Mouse (Mus musculus): ENCODE results near the gene Strn4. TPM values are rescaled to one million over a fixed set of nuclear protein-coding genes. Genes with fewer than 3 reads are reported as not detected.

The Strn4 gene
- polyA plus RNA-seq, 1 experiment from 2014 or later: 68.5 TPM

DNA sequence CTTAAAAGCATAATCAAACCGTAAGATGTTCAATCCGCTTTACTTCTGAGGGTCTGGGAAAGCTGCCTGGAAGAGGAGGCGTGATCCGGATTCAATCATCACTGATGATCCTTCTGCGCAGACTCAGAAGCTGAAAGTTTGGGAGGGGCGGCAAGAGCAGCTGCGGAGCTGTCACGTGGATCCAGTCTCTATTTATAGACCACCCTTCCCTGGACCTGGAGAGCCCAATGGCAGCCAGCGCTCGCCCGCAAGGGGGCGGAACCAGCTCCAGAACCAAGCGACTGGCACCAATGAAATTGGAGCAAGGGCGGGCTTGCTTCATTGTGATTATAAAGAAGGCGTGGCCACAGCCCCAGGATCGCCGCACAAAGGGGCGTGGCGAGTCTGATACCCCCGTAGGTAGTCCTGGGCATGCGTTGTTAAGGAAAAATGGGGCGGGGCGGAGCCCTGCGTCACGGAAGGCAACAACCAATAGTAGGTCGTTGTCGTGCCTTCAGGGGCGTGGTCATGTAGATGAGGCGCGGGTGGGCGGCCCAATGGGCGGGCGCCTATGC lies 59.1 kb downstream of the Strn4 start:
- Histone ChIP-seq H3K4me3 (replicated peaks; ENCODE audit: low read length) (peak overlapping the region; percentile 55), H3K27me3 (ENCODE audit: control insufficient read depth, insufficient read depth, low read length) (no peaks in the 10 kb centered on the region), H3K9ac (ENCODE audit: low read length) (peak overlapping the region; percentile 89), H3K9me3 (replicated peaks; ENCODE audit: control insufficient read depth, low read length) (no peaks in the 10 kb centered on the region), H3K27ac (ENCODE audit: low read length) (peak overlapping the region; percentile 95), H3K4me1 (ENCODE audit: control insufficient read depth, insufficient read depth, low read length) (peaks cover 18% of the 10 kb centered on the region; the same call in 1 of the 2 replicates), H3K4me2 (ENCODE audit: low read depth, low read length) (peak overlapping the region; percentile 60), H3K36me3 (ENCODE audit: control insufficient read depth, insufficient read depth, low read length) (no peaks in the 10 kb centered on the region)
- ATAC-seq (ENCODE audit: insufficient read depth, low FRiP score): peak; percentile 97
- WGBS: under 1% methylated on average over 33 of the region's 33 CpGs

DNA sequence AGATGAGACGGTGACA lies 59.4 kb downstream of the Strn4 start, which contains the start of gene Dact3:
TSS of gene Dact3 (plus strand) at position 8 of the 16 bp plus-strand sequence.
- ATAC-seq (ENCODE audit: insufficient read depth, low FRiP score): no peak
- Histone ChIP-seq H3K4me2 (ENCODE audit: low read depth, low read length) (peak within 1 kb of the TSS; percentile 60), H3K27ac (ENCODE audit: low read length) (peak within 1 kb of the TSS; percentile 95), H3K9me3 (replicated peaks; ENCODE audit: control insufficient read depth, low read length) (no peaks in the 10 kb centered on the region), H3K4me3 (replicated peaks; ENCODE audit: low read length) (peak within 1 kb of the TSS; percentile 55), H3K4me1 (ENCODE audit: control insufficient read depth, insufficient read depth, low read length) (peaks cover 20% of the 10 kb centered on the region; the same call in 1 of the 2 replicates), H3K27me3 (ENCODE audit: control insufficient read depth, insufficient read depth, low read length) (no peaks in the 10 kb centered on the region), H3K36me3 (ENCODE audit: control insufficient read depth, insufficient read depth, low read length) (no peaks in the 10 kb centered on the region), H3K9ac (ENCODE audit: low read length) (peak within 1 kb of the TSS; percentile 89)
- WGBS: 0% methylated on average over 1 of the region's 1 CpGs

DNA sequence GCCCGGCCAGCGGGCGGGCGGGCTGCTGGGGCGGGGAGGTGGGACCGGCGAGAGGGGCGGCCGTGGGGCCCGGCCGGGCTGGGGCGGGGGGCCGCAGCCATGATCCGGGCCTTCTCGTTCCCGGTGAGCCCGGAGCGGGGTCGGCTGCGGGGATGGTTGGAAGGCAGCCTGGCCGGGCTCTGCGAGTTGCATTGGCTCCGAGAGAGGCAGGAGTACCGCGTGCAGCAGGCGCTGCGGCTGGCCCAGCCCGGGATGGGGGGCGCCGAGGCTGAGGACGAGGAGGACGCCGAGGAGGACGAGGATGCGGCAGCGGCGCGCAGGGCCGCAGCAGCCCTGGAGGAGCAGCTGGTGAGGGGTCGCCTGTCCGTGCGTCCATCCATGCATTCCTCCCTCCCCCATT lies 59.6 kb downstream of the Strn4 start:
- peak overlapping the region; percentile 89 for H3K9ac ChIP-seq (ENCODE audit: low read length)
- no peaks in the 10 kb centered on the region for H3K36me3 ChIP-seq (ENCODE audit: control insufficient read depth, insufficient read depth, low read length)
- H3K4me3 ChIP-seq (replicated peaks; ENCODE audit: low read length): peak overlapping the region; percentile 55
- ATAC-seq (ENCODE audit: insufficient read depth, low FRiP score): no peak; the same call in 1 of the 2 replicates
- no peaks in the 10 kb centered on the region for H3K9me3 ChIP-seq (replicated peaks; ENCODE audit: control insufficient read depth, low read length)
- peak overlapping the region; percentile 83 for H3K27ac ChIP-seq (ENCODE audit: low read length)
- under 1% methylated on average over 41 of the region's 42 CpGs for WGBS
- peak overlapping the region; percentile 60 for H3K4me2 ChIP-seq (ENCODE audit: low read depth, low read length)
- no peaks in the 10 kb centered on the region for H3K27me3 ChIP-seq (ENCODE audit: control insufficient read depth, insufficient read depth, low read length)
- peaks cover 22% of the 10 kb centered on the region; the same call in 1 of the 2 replicates for H3K4me1 ChIP-seq (ENCODE audit: control insufficient read depth, insufficient read depth, low read length)

DNA sequence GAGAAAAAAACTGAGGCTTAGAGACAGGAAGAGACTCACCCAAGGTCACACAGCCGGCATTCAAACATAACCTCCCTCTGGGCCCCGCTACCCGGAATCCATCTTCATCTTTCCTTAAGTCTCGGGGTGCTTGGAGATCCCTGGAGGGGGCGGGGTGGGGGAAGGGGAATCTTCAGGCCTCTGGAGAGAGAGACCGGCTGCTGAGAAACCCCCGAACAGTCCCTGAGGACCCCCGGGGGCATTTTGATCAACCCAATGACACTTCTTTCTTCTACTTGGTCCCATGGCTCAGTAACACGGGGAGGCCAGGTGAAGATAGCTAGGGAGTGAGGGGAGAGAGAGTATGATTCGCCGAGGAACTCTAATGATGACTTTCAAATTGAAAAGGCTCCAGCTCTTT lies 60.3 kb downstream of the Strn4 start:
- 13% methylated on average over 11 of the region's 11 CpGs for WGBS

DNA sequence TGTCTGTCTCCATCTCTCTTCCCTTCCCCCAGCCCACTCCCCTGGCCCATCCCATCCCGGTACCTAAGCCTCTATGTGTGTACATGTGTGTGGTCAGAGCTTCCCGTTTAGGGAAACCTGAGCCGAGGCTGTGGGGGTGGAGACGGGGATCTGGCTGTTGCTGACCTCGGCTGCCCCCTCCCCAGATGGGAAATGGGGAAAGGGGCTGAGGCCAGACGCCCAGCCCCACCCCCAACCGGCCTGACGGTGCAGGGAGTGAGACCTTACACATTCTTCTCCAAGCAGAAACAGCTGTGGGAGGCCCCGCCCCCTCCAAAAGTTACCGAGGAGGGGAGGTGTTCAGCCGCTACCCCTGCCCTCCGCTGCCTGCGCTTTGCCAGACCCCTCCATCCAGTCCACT lies 60.9 kb downstream of the Strn4 start:
- Histone ChIP-seq H3K27me3 (ENCODE audit: control insufficient read depth, insufficient read depth, low read length) (no peaks in the 10 kb centered on the region), H3K9ac (ENCODE audit: low read length) (peak overlapping the region; percentile 89), H3K36me3 (ENCODE audit: control insufficient read depth, insufficient read depth, low read length) (no peaks in the 10 kb centered on the region), H3K4me3 (replicated peaks; ENCODE audit: low read length) (peak overlapping the region; percentile 55), H3K4me1 (ENCODE audit: control insufficient read depth, insufficient read depth, low read length) (peaks cover 29% of the 10 kb centered on the region), H3K9me3 (replicated peaks; ENCODE audit: control insufficient read depth, low read length) (no peaks in the 10 kb centered on the region), H3K4me2 (ENCODE audit: low read depth, low read length) (peak overlapping the region; percentile 60), H3K27ac (ENCODE audit: low read length) (peak overlapping the region; percentile 83)
- no peak for ATAC-seq (ENCODE audit: insufficient read depth, low FRiP score)
- WGBS: 10% methylated on average over 12 of the region's 13 CpGs

More for the DNA sequence above, 60.3 kb downstream of the Strn4 start:
- Histone ChIP-seq H3K4me1 (ENCODE audit: control insufficient read depth, insufficient read depth, low read length) (peaks cover 29% of the 10 kb centered on the region), H3K27ac (ENCODE audit: low read length) (peak overlapping the region; percentile 83), H3K4me3 (replicated peaks; ENCODE audit: low read length) (peak overlapping the region; percentile 55), H3K4me2 (ENCODE audit: low read depth, low read length) (peak overlapping the region; percentile 60), H3K27me3 (ENCODE audit: control insufficient read depth, insufficient read depth, low read length) (no peaks in the 10 kb centered on the region), H3K9ac (ENCODE audit: low read length) (peak overlapping the region; percentile 89), H3K9me3 (replicated peaks; ENCODE audit: control insufficient read depth, low read length) (no peaks in the 10 kb centered on the region), H3K36me3 (ENCODE audit: control insufficient read depth, insufficient read depth, low read length) (no peaks in the 10 kb centered on the region)
- no peak for ATAC-seq (ENCODE audit: insufficient read depth, low FRiP score)

DNA sequence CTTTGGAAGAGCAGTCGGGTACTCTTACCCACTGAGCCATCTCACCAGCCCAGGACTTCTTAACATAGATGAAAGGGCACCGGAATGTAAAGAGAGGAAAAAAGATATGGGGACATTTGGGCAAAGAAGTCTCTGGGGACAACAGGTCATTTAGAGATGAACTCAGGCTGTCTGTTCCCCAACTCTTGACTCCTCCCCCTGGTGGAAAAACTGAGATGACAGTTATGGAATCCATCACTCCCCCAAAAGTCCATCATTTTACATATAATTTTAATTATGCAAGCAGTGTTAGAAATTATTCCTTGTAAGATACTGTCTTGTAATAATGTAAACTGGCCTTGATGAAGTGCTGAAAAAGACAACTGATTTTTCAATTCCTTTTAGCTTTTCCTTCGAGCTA lies 62.0 kb downstream of the Strn4 start:
- H3K27ac ChIP-seq (ENCODE audit: low read length): no peak overlapping the region
- no peak overlapping the region for H3K4me3 ChIP-seq (replicated peaks; ENCODE audit: low read length)
- no peak for ATAC-seq (ENCODE audit: insufficient read depth, low FRiP score)
- no peak overlapping the region for H3K9ac ChIP-seq (ENCODE audit: low read length)
- WGBS: 86% methylated on average over 3 of the region's 3 CpGs
- peaks cover 29% of the 10 kb centered on the region for H3K4me1 ChIP-seq (ENCODE audit: control insufficient read depth, insufficient read depth, low read length)
- no peaks in the 10 kb centered on the region for H3K27me3 ChIP-seq (ENCODE audit: control insufficient read depth, insufficient read depth, low read length)
- no peaks in the 10 kb centered on the region for H3K9me3 ChIP-seq (replicated peaks; ENCODE audit: control insufficient read depth, low read length)
- H3K4me2 ChIP-seq (ENCODE audit: low read depth, low read length): no peak overlapping the region
- H3K36me3 ChIP-seq (ENCODE audit: control insufficient read depth, insufficient read depth, low read length): no peaks in the 10 kb centered on the region

DNA sequence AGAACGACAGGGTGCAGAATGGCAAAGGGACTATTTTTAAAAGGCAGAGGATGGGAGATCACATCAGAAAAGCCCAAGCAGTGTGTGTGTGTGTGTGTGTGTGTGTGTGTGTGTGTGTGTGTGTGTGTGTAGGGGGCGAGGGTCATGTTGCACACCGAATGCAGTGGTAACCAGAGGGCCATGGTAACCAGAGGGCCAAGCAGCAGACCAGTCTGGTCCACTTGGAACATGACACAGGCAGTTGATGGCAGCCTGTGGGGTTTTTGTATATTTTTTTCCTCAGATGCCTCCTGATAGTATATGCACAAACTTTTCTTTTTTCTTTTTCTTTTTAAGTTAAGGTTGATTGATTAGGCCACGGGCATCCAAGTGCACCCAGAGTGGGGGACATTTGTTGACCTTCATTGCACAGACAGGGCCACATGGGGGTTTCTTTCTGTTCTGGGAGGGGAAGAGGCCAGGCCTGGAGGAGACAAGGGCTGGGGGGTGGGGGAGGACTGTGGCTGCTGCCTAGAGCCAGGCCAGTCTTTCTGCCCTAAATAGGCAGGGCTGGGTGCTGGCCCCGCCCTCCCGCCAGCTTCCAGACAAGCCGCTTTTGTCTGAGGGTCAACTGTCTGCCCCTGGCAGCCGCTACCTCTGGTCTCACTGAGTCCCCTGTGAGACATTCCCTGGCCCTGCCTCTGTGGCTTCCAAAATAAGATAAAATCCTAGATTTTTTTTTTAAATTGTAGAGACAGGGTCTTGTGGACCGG lies 64.3 kb downstream of the Strn4 start:
- H3K27me3 ChIP-seq (ENCODE audit: control insufficient read depth, insufficient read depth, low read length): no peaks in the 10 kb centered on the region
- 31% methylated on average over 9 of the region's 9 CpGs for WGBS
- no peak overlapping the region for H3K4me3 ChIP-seq (replicated peaks; ENCODE audit: low read length)
- peak overlapping the region; percentile 69 for H3K27ac ChIP-seq (ENCODE audit: low read length)
- ATAC-seq (ENCODE audit: insufficient read depth, low FRiP score): peak; percentile 42; the same call in 1 of the 2 replicates
- H3K4me2 ChIP-seq (ENCODE audit: low read depth, low read length): peak overlapping the region; percentile 4; the same call in 1 of the 2 replicates
- peaks cover 8% of the 10 kb centered on the region for H3K36me3 ChIP-seq (ENCODE audit: control insufficient read depth, insufficient read depth, low read length)
- H3K9me3 ChIP-seq (replicated peaks; ENCODE audit: control insufficient read depth, low read length): 0 out of 2 replicates have a peak, but pooled peaks cover under 1% of the 10 kb centered on the region
- H3K4me1 ChIP-seq (ENCODE audit: control insufficient read depth, insufficient read depth, low read length): peaks cover 22% of the 10 kb centered on the region
- peak overlapping the region; percentile 41 for H3K9ac ChIP-seq (ENCODE audit: low read length)

DNA sequence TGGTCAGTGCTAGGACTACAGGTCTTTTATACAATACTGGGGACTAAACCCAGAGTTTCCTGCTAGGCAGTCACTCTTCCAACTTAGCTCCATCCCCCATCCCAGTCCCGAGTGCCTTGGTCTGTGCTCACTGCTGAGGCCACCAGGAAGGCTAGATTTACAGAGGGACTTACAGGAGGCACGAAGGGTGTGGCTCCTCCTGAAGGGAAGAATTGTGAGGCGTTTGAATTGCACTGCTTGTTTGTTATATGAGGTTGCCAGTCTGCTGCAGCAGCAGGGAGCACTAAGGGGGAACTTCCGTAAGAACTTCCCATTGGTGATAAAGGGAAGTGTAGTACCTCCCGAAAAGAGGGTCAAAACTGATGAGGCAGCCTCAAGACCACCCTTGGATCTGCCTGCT lies 64.9 kb downstream of the Strn4 start:
- peaks cover 7% of the 10 kb centered on the region for H3K9me3 ChIP-seq (replicated peaks; ENCODE audit: control insufficient read depth, low read length)
- WGBS: 30% methylated on average over 5 of the region's 5 CpGs
- peaks cover 22% of the 10 kb centered on the region for H3K4me1 ChIP-seq (ENCODE audit: control insufficient read depth, insufficient read depth, low read length)
- peak overlapping the region; percentile 69 for H3K27ac ChIP-seq (ENCODE audit: low read length)
- H3K9ac ChIP-seq (ENCODE audit: low read length): peak overlapping the region; percentile 41; the same call in 1 of the 2 replicates
- no peak overlapping the region for H3K4me3 ChIP-seq (replicated peaks; ENCODE audit: low read length)
- H3K4me2 ChIP-seq (ENCODE audit: low read depth, low read length): peak overlapping the region; percentile 4; the same call in 1 of the 2 replicates
- H3K36me3 ChIP-seq (ENCODE audit: control insufficient read depth, insufficient read depth, low read length): peaks cover 14% of the 10 kb centered on the region
- no peak for ATAC-seq (ENCODE audit: insufficient read depth, low FRiP score)
- peaks cover 4% of the 10 kb centered on the region for H3K27me3 ChIP-seq (ENCODE audit: control insufficient read depth, insufficient read depth, low read length)

DNA sequence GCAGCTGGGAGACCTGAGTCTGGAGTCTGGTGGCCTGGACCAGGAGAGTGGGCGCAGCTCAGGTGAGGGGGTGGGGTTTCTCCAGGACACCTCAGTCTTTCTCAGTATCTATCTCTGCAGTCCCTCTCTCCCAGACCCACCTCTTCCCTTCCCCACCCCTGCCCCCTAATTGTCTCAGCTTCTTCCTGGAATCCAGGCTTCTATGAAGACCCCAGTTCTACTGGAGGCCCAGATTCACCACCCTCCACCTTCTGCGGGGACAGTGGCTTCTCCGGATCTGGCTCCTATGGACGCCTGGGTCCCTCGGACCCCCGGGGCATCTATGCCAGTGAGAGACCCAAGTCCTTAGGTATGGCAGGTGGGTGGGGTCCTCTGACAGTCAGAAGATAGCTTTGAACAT lies 67.5 kb downstream of the Strn4 start:
- H3K36me3 ChIP-seq (ENCODE audit: control insufficient read depth, insufficient read depth, low read length): peaks cover 23% of the 10 kb centered on the region
- H3K9ac ChIP-seq (ENCODE audit: low read length): no peak overlapping the region
- peaks cover 15% of the 10 kb centered on the region for H3K4me1 ChIP-seq (ENCODE audit: control insufficient read depth, insufficient read depth, low read length)
- no peak for ATAC-seq (ENCODE audit: insufficient read depth, low FRiP score)
- 93% methylated on average over 6 of the region's 6 CpGs for WGBS
- peaks cover 9% of the 10 kb centered on the region for H3K27me3 ChIP-seq (ENCODE audit: control insufficient read depth, insufficient read depth, low read length)
- no peak overlapping the region for H3K4me2 ChIP-seq (ENCODE audit: low read depth, low read length)
- peaks cover 14% of the 10 kb centered on the region for H3K9me3 ChIP-seq (replicated peaks; ENCODE audit: control insufficient read depth, low read length)
- no peak overlapping the region for H3K4me3 ChIP-seq (replicated peaks; ENCODE audit: low read length)
- H3K27ac ChIP-seq (ENCODE audit: low read length): no peak overlapping the region

Measured in stomach, embryonic 16.5 days (tissue).